Mouse (Mus musculus): ENCODE results near the gene Hck. TPM values are rescaled to one million over a fixed set of nuclear protein-coding genes. Genes with fewer than 3 reads are reported as not detected.

Hck gene
- polyA plus RNA-seq, 1 experiment from 2014 or later: 1.9 TPM

DNA sequence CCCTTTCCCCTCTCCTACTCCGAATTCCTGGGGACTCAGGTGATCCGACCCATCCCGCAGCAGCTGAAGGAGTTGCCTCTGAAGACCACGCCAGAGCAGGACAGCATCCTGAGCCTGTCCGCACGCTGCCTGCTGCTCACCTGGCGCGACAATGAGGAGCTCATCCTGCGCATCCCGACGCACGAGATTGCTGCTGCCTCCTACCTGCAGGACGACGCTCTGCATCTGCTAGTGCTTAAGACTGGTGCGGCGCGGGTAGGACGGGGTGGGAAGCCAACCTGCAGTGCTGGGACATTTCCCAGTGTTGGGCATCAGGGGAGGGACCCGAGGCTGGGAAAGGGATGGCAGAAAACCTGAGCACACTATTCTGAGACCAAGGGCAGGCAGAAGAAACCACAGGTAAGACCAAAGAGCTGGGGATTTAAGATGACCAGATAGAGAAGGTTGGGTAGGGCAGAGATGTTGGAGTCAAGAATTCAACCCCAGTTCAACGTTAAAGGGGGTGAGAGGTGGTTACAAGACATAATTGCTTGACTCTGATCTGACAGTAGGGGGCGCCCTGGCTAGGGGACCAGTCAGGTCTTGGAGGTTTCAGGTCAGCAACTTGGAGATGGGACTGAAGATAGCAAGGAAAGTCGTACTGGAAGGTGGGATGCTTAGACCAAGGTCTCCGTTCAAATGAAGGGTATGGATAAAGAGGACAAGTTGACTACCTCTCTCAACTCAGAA lies 37.3 kb upstream of the Hck start:
- Histone ChIP-seq H3K9me3 (ENCODE audit: control insufficient read depth, low read length) (no peaks in the 10 kb centered on the region), H3K9ac (ENCODE audit: low read length) (no peak overlapping the region), H3K4me2 (ENCODE audit: low read length) (no peak overlapping the region), H3K36me3 (ENCODE audit: control insufficient read depth, insufficient read depth, low read length) (no peaks in the 10 kb centered on the region), H3K4me3 (ENCODE audit: control insufficient read depth in 1 of 2, insufficient read depth in 1 of 2, low read depth in 1 of 2, low read length in 2 of 2) (no peak overlapping the region; a peak in 1 of 4 replicates), H3K4me1 (ENCODE audit: control insufficient read depth in 2 of 2, insufficient read depth in 2 of 2, low read length in 2 of 2) (peaks cover under 1 to 8% of the 10 kb centered on the region in 2 experiments; a peak in 2 of 4 replicates), H3K27me3 (ENCODE audit: control insufficient read depth, insufficient read depth, low read length) (peaks cover 72% of the 10 kb centered on the region), H3K27ac (replicated peaks in 1 of 2; ENCODE audit: control insufficient read depth in 1 of 2, insufficient read depth in 1 of 2, low read depth in 2 of 2, low read length in 2 of 2) (no peak overlapping the region)
- WGBS: 21% methylated on average over 23 of the region's 23 CpGs
- ATAC-seq (ENCODE audit: insufficient number of reproducible peaks, insufficient read depth, low FRiP score, low read depth): no peak

DNA sequence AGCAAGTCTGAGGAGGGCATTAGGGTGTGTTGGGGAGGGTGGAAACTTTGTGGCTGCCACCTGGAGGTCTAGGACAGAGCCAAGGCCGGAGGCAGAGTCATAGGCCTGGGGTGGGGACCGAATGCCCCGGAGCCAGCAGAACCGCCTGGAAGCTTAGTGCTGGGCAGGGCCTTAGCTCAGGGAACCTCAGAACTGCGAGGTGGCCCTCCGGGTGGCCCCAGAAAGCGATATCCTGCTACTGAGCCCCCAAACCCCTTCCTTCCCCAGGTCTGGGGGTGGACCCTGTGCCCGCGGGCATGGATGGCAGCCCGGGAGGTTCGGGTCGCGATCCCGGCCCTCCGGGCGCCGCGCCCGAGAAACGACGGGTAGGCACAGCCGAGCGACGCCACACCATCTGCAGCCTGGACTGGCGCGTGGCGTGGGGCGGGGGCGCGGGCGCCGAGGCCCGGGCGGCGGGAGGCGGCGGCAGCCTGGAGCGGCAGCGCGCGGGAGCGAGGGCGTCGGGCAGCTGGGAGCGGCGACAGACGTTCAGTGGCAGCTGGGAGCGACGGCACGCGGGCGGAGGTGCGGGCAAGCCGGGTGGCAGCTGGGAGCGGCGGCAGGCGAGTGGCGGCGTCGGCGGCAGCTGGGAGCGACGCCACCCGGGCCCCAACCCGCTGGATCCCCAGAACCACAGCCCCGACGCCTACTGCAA lies 36.6 kb upstream of the Hck start:
- Histone ChIP-seq H3K36me3 (ENCODE audit: control insufficient read depth, insufficient read depth, low read length) (no peaks in the 10 kb centered on the region), H3K9me3 (ENCODE audit: control insufficient read depth, low read length) (no peaks in the 10 kb centered on the region), H3K4me1 (ENCODE audit: control insufficient read depth in 2 of 2, insufficient read depth in 2 of 2, low read length in 2 of 2) (peaks cover 3 to 8% of the 10 kb centered on the region in 2 experiments; a peak in 2 of 4 replicates), H3K27ac (replicated peaks in 1 of 2; ENCODE audit: control insufficient read depth in 1 of 2, insufficient read depth in 1 of 2, low read depth in 2 of 2, low read length in 2 of 2) (no peak overlapping the region), H3K9ac (ENCODE audit: low read length) (peak overlapping the region; percentile 35; the same call in 1 of the 2 replicates), H3K4me2 (ENCODE audit: low read length) (peak overlapping the region; percentile 55), H3K27me3 (ENCODE audit: control insufficient read depth, insufficient read depth, low read length) (peaks cover 68% of the 10 kb centered on the region), H3K4me3 (ENCODE audit: control insufficient read depth in 1 of 2, insufficient read depth in 1 of 2, low read depth in 1 of 2, low read length in 2 of 2) (peak overlapping the region; percentile 2 to 28; a peak in 3 of 4 replicates)
- no peak for ATAC-seq (ENCODE audit: insufficient number of reproducible peaks, insufficient read depth, low FRiP score, low read depth)
- WGBS: 22% methylated on average over 57 of the region's 67 CpGs

GRCm38 (mm10) chr2:153074651-153075050 lies 33.6 kb upstream of the Hck start:
- peaks cover 3 to 8% of the 10 kb centered on the region in 2 experiments; a peak in 2 of 4 replicates for H3K4me1 ChIP-seq (ENCODE audit: control insufficient read depth in 2 of 2, insufficient read depth in 2 of 2, low read length in 2 of 2)
- ATAC-seq (ENCODE audit: insufficient number of reproducible peaks, insufficient read depth, low FRiP score, low read depth): no peak
- H3K9ac ChIP-seq (ENCODE audit: low read length): no peak overlapping the region
- no peak overlapping the region for H3K4me2 ChIP-seq (ENCODE audit: low read length)
- H3K4me3 ChIP-seq (ENCODE audit: control insufficient read depth in 1 of 2, insufficient read depth in 1 of 2, low read depth in 1 of 2, low read length in 2 of 2): no peak overlapping the region
- H3K27me3 ChIP-seq (ENCODE audit: control insufficient read depth, insufficient read depth, low read length): peaks cover 45% of the 10 kb centered on the region
- WGBS: 74% methylated on average over 10 of the region's 10 CpGs
- H3K27ac ChIP-seq (replicated peaks in 1 of 2; ENCODE audit: control insufficient read depth in 1 of 2, insufficient read depth in 1 of 2, low read depth in 2 of 2, low read length in 2 of 2): no peak overlapping the region
- H3K36me3 ChIP-seq (ENCODE audit: control insufficient read depth, insufficient read depth, low read length): no peaks in the 10 kb centered on the region
- H3K9me3 ChIP-seq (ENCODE audit: control insufficient read depth, low read length): no peaks in the 10 kb centered on the region

- peaks cover 3 to 8% of the 10 kb centered on the region in 2 experiments; a peak in 2 of 4 replicates for H3K4me1 ChIP-seq (ENCODE audit: control insufficient read depth in 2 of 2, insufficient read depth in 2 of 2, low read length in 2 of 2)
- peaks cover 32% of the 10 kb centered on the region for H3K27me3 ChIP-seq (ENCODE audit: control insufficient read depth, insufficient read depth, low read length)
- no peak overlapping the region for H3K4me2 ChIP-seq (ENCODE audit: low read length)
- peak; percentile 36; the same call in 1 of the 2 replicates for ATAC-seq (ENCODE audit: insufficient number of reproducible peaks, insufficient read depth, low FRiP score, low read depth)
- H3K4me3 ChIP-seq (ENCODE audit: control insufficient read depth in 1 of 2, insufficient read depth in 1 of 2, low read depth in 1 of 2, low read length in 2 of 2): no peak overlapping the region
- 53% methylated on average over 2 of the region's 2 CpGs for WGBS
- H3K36me3 ChIP-seq (ENCODE audit: control insufficient read depth, insufficient read depth, low read length): no peaks in the 10 kb centered on the region
- H3K9me3 ChIP-seq (ENCODE audit: control insufficient read depth, low read length): no peaks in the 10 kb centered on the region
- no peak overlapping the region for H3K27ac ChIP-seq (replicated peaks in 1 of 2; ENCODE audit: control insufficient read depth in 1 of 2, insufficient read depth in 1 of 2, low read depth in 2 of 2, low read length in 2 of 2)
- no peak overlapping the region for H3K9ac ChIP-seq (ENCODE audit: low read length)
Observed at GRCm38 (mm10) chr2:153075961-153076360, 32.3 kb upstream of the Hck start.

GRCm38 (mm10) chr2:153080841-153081523 lies 27.3 kb upstream of the Hck start:
- peaks cover 0 to 2% of the 10 kb centered on the region in 2 experiments; a peak in 1 of 4 replicates for H3K4me1 ChIP-seq (ENCODE audit: control insufficient read depth in 2 of 2, insufficient read depth in 2 of 2, low read length in 2 of 2)
- H3K27ac ChIP-seq (replicated peaks in 1 of 2; ENCODE audit: control insufficient read depth in 1 of 2, insufficient read depth in 1 of 2, low read depth in 2 of 2, low read length in 2 of 2): no peak overlapping the region
- WGBS: 35% methylated on average over 32 of the region's 32 CpGs
- no peaks in the 10 kb centered on the region for H3K27me3 ChIP-seq (ENCODE audit: control insufficient read depth, insufficient read depth, low read length)
- no peak for ATAC-seq (ENCODE audit: insufficient number of reproducible peaks, insufficient read depth, low FRiP score, low read depth)
- no peaks in the 10 kb centered on the region for H3K36me3 ChIP-seq (ENCODE audit: control insufficient read depth, insufficient read depth, low read length)
- no peak overlapping the region for H3K4me2 ChIP-seq (ENCODE audit: low read length)
- H3K4me3 ChIP-seq (ENCODE audit: control insufficient read depth in 1 of 2, insufficient read depth in 1 of 2, low read depth in 1 of 2, low read length in 2 of 2): no peak overlapping the region
- no peaks in the 10 kb centered on the region for H3K9me3 ChIP-seq (ENCODE audit: control insufficient read depth, low read length)
- no peak overlapping the region for H3K9ac ChIP-seq (ENCODE audit: low read length)

DNA sequence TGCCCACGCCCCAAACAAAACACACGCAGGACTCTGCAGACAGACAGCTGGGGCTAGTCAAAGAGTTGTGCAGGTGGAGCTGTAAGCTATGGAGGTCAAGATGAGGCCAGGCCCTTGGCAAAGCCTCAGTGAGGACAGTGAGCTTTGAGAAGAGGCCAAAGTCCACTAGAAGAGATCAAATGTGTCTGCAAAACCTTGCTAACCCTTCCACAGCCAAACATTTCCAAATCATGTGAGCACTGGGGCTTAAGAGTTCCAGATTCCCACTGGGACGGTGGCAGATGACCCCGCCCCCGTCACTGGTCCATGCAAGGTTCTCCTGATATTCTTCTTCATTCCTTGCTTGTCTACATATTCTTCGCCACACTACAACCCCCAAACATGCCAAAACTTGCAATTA lies 26.4 kb upstream of the Hck start:
- ATAC-seq (ENCODE audit: insufficient number of reproducible peaks, insufficient read depth, low FRiP score, low read depth): no peak
- Histone ChIP-seq H3K27me3 (ENCODE audit: control insufficient read depth, insufficient read depth, low read length) (no peaks in the 10 kb centered on the region), H3K4me2 (ENCODE audit: low read length) (no peak overlapping the region), H3K4me3 (ENCODE audit: control insufficient read depth in 1 of 2, insufficient read depth in 1 of 2, low read depth in 1 of 2, low read length in 2 of 2) (no peak overlapping the region), H3K9me3 (ENCODE audit: control insufficient read depth, low read length) (no peaks in the 10 kb centered on the region), H3K9ac (ENCODE audit: low read length) (no peak overlapping the region), H3K27ac (replicated peaks in 1 of 2; ENCODE audit: control insufficient read depth in 1 of 2, insufficient read depth in 1 of 2, low read depth in 2 of 2, low read length in 2 of 2) (no peak overlapping the region), H3K4me1 (ENCODE audit: control insufficient read depth in 2 of 2, insufficient read depth in 2 of 2, low read length in 2 of 2) (no peaks in the 10 kb centered on the region), H3K36me3 (ENCODE audit: control insufficient read depth, insufficient read depth, low read length) (no peaks in the 10 kb centered on the region)
- 69% methylated on average over 6 of the region's 6 CpGs for WGBS

DNA sequence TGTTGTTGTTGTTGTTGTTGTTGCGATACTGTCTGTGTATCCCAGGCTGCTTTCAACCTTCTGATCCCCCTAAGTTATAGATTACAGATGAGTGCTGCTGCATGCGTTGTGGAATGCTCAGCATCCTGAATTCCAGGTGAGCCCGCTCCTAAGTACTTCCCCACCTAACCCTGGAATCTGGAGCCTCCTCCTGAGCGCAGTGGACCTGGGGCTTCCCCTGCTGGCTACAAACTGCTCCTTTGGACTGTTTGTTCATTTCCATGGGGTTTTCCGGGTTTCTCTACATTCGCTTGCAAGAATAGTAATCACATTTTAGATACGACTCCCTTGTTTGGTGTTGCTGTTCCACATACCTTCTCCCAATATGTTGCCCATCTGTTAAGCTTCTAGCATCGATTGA lies 25.0 kb upstream of the Hck start:
- no peaks in the 10 kb centered on the region for H3K4me1 ChIP-seq (ENCODE audit: control insufficient read depth in 2 of 2, insufficient read depth in 2 of 2, low read length in 2 of 2)
- H3K9me3 ChIP-seq (ENCODE audit: control insufficient read depth, low read length): no peaks in the 10 kb centered on the region
- WGBS: 74% methylated on average over 8 of the region's 8 CpGs
- no peaks in the 10 kb centered on the region for H3K36me3 ChIP-seq (ENCODE audit: control insufficient read depth, insufficient read depth, low read length)
- H3K4me2 ChIP-seq (ENCODE audit: low read length): no peak overlapping the region
- H3K27me3 ChIP-seq (ENCODE audit: control insufficient read depth, insufficient read depth, low read length): no peaks in the 10 kb centered on the region
- no peak overlapping the region for H3K9ac ChIP-seq (ENCODE audit: low read length)
- no peak for ATAC-seq (ENCODE audit: insufficient number of reproducible peaks, insufficient read depth, low FRiP score, low read depth)
- H3K4me3 ChIP-seq (ENCODE audit: control insufficient read depth in 1 of 2, insufficient read depth in 1 of 2, low read depth in 1 of 2, low read length in 2 of 2): no peak overlapping the region
- H3K27ac ChIP-seq (replicated peaks in 1 of 2; ENCODE audit: control insufficient read depth in 1 of 2, insufficient read depth in 1 of 2, low read depth in 2 of 2, low read length in 2 of 2): no peak overlapping the region

Data from heart, embryonic 14.5 days (tissue).